Mouse (Mus musculus): ENCODE measurements around the gene Nup210l. TPM values are rescaled to one million over a fixed set of nuclear protein-coding genes. Genes with fewer than 3 reads are reported as not detected.
"Not testable (repeated sequence)": the region's sequence is repeated elsewhere in the genome, so short reads cannot be mapped to it uniquely, and the experiment has no call there.

The Nup210l gene
- polyA plus RNA-seq, 1 experiment from 2014 or later, result 0.28 TPM

DNA sequence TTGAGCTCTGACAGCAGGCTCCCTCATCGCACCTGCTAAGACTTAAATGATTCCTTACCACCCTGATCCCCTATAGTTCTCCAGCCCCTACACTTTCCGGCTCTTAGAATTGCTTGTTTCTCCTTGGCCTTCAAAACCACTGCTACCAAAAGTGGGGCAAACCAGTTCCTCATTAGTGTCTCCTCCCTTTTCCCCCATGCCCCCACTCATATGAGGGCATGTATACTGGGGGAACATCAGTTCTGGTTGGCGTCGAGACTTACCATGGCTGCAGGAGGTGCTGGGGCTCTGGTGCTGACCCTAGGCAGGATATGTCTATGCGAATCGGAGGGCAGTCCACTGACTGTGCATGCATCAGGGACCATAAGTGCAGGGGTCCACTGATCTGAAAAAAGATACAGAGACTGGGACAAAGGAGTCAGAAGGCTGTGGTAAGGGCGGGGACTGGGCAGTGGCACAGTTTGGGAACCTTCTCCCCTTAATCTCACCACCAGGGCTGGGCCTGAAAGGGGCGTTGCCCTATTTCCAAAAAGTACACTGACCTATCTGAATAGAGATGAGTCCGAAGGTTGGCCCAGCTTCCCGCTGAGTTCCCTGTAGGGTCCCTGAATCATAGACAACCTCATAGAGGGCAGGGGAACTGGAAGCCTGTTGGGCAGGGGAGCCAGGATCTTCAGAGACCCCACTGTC is 137.9 kb downstream of the Nup210l start:
- Histone ChIP-seq H3K9ac (no peak overlapping the region), H3K36me3 (peaks cover 2% of the 10 kb centered on the region), H3K4me1 (replicated peaks) (peaks cover 14% of the 10 kb centered on the region), H3K4me2 (no peak overlapping the region), H3K27me3 (no peaks in the 10 kb centered on the region), H3K27ac (replicated peaks) (no peak overlapping the region), H3K9me3 (no peaks in the 10 kb centered on the region), H3K4me3 (no peak overlapping the region)
- ATAC-seq (ENCODE audit: low read depth), result no peak
- 87% methylated on average over 10 of the region's 10 CpGs for WGBS

DNA sequence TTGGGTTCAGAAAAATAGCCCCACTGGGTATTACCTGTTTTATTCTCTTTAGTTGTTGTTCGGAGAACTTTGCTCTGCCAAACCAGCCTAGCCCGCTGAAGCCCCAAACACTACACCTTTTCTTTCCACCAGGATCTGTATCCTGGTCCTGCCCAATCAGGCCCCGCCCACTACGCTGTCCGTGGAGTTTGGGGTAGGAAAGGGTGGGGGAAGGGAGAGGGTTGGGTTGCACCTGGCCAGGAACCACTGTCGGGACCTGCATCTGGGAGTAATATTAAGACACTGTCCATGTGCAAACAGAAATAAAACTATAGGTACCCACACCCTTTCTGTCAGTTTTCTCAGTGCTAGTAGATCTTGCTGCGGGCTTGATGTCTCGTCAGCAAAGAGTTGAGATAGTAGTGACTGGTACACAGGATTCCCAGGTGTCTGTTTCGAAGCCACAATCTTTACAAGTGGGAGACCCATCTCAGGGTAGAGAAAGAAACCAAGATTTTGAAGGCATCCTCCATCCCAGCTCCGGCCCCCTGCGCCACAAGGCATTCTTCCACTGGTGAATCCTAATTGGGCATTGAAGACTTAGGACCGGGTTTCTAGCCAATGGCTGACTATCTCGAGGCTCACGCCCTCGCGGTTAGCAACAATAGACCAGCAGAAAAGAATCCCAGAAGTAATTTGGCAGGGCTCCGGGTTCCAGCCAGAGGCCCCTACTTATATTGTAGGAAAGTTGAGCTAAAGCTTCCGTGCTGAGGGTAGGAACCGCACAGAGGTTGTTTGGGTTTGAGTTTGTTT is 139.2 kb downstream of the Nup210l start, which contains the start of gene Creb3l4:
Gene Creb3l4 (minus strand): TSS at position 529 of the 792 bp plus-strand sequence.
- H3K27ac ChIP-seq (replicated peaks), result 0 out of 2 replicates have a peak within 1 kb of the TSS, but pooled peaks have one; percentile 24
- 2% methylated on average over 19 of the region's 19 CpGs for WGBS

DNA sequence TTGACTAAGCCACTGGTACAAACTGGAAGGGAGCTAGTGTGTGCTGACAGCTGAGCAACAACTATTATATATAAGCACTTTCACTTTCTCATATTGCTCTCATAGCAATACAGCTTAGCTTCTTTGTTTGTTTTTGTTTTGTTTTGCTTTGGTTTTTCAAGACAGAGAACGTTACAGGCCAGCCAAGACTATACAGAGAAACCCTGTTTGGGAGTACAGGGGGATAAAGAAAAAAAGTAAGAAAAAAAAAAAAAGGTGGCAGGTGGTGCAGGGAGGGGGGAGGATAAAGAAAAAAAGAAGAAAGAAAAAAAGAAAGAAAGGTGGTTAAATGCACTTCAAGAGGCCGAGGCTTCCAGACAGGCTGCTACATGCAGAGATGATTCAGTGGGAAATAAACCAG is 141.5 kb downstream of the Nup210l start:
- 71% methylated on average over 2 of the region's 2 CpGs for WGBS
- Histone ChIP-seq H3K4me1 (replicated peaks) (peaks cover 31% of the 10 kb centered on the region), H3K4me2 (no peak overlapping the region), H3K9ac (no peak overlapping the region), H3K27me3 (no peaks in the 10 kb centered on the region), H3K9me3 (no peaks in the 10 kb centered on the region), H3K27ac (replicated peaks) (no peak overlapping the region), H3K4me3 (no peak overlapping the region), H3K36me3 (no peaks in the 10 kb centered on the region)
- no peak for ATAC-seq (ENCODE audit: low read depth)

More for the DNA sequence above, 139.2 kb downstream of the Nup210l start, which contains the start of gene Creb3l4:
- Histone ChIP-seq H3K27me3 (no peaks in the 10 kb centered on the region), H3K9ac (peak within 1 kb of the TSS; percentile 58), H3K4me2 (peak within 1 kb of the TSS; percentile 70), H3K4me3 (peak within 1 kb of the TSS; percentile 37), H3K36me3 (no peaks in the 10 kb centered on the region), H3K9me3 (no peaks in the 10 kb centered on the region), H3K4me1 (replicated peaks) (peaks cover 18% of the 10 kb centered on the region)
- peak; percentile 54 for ATAC-seq (ENCODE audit: low read depth)

DNA sequence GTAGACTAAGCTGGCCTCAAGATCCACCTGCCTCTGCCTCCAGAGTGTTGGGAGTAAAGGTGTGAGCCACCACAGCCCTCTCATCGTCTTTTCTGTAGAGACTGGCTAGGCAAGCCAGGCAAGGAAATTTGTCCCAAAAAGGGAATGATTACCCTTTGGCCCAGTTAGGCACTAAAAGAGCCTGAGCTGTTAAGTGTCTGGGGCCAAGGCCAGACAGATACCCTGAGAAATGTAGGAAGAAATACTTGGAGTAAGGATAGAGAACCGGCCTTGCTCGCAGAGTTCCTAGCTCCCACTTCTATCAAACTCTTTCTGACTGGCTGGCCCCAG is 143.7 kb downstream of the Nup210l start:
- H3K9me3 ChIP-seq, result no peaks in the 10 kb centered on the region
- peak; percentile 34 for ATAC-seq (ENCODE audit: low read depth)
- H3K36me3 ChIP-seq, result peaks cover 13% of the 10 kb centered on the region
- H3K27ac ChIP-seq (replicated peaks), result peak overlapping the region; percentile 91
- H3K4me3 ChIP-seq, result peak overlapping the region; percentile 67
- H3K4me2 ChIP-seq, result peak overlapping the region; percentile 74
- H3K4me1 ChIP-seq (replicated peaks), result peaks cover 30% of the 10 kb centered on the region
- H3K27me3 ChIP-seq, result no peaks in the 10 kb centered on the region
- H3K9ac ChIP-seq, result peak overlapping the region; percentile 77
- WGBS, result 2% methylated on average over 3 of the region's 3 CpGs

GRCm38 (mm10) chr3:90247960-90248745 is 144.2 kb downstream of the Nup210l start, which contains the start of gene Slc39a1:
TSS of gene Slc39a1 (plus strand) at chr3:90248172.
- Histone ChIP-seq H3K4me2 (peak within 1 kb of the TSS; percentile 74), H3K27ac (replicated peaks) (peak within 1 kb of the TSS; percentile 91), H3K27me3 (no peaks in the 10 kb centered on the region), H3K4me3 (peak within 1 kb of the TSS; percentile 67), H3K36me3 (peaks cover 13% of the 10 kb centered on the region), H3K4me1 (replicated peaks) (peaks cover 25% of the 10 kb centered on the region), H3K9me3 (no peaks in the 10 kb centered on the region), H3K9ac (peak within 1 kb of the TSS; percentile 77)
- WGBS, result under 1% methylated on average over 44 of the region's 44 CpGs
- ATAC-seq (ENCODE audit: low read depth), result peak; percentile 95

DNA sequence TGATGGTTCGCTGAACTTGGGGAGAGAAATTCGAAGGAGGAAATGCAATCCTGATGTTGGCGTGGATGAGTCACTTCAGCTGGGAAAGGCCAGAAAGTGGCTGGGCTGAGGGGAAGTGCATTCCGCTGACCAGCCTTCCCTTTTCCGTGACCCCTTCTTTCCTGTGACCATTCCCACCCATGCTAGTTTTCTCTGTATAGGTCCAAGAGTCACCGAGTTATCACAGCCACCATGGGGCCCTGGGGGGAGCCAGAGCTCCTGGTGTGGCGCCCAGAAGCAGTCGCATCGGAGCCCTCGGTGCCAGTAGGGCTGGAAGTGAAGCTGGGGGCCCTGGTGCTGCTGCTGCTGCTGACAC is 144.8 kb downstream of the Nup210l start:
- 10% methylated on average over 10 of the region's 10 CpGs for WGBS
- no peaks in the 10 kb centered on the region for H3K9me3 ChIP-seq
- H3K4me2 ChIP-seq, result peak overlapping the region; percentile 74
- H3K27me3 ChIP-seq, result no peaks in the 10 kb centered on the region
- H3K9ac ChIP-seq, result peak overlapping the region; percentile 77
- no peak for ATAC-seq (ENCODE audit: low read depth)
- H3K4me1 ChIP-seq (replicated peaks), result peaks cover 25% of the 10 kb centered on the region
- peak overlapping the region; percentile 86 for H3K27ac ChIP-seq (replicated peaks)
- H3K4me3 ChIP-seq, result peak overlapping the region; percentile 67
- H3K36me3 ChIP-seq, result peaks cover 13% of the 10 kb centered on the region

- Histone ChIP-seq H3K27ac (replicated peaks) (no peak overlapping the region), H3K9me3 (no peaks in the 10 kb centered on the region), H3K36me3 (peaks cover 13% of the 10 kb centered on the region), H3K4me1 (replicated peaks) (peaks cover 35% of the 10 kb centered on the region), H3K27me3 (no peaks in the 10 kb centered on the region), H3K4me3 (no peak overlapping the region), H3K9ac (no peak overlapping the region), H3K4me2 (no peak overlapping the region)
- WGBS, result 78% methylated on average over 6 of the region's 6 CpGs
- no peak for ATAC-seq (ENCODE audit: low read depth)
Measured at GRCm38 (mm10) chr3:90250791-90251190, 146.9 kb downstream of the Nup210l start.

DNA sequence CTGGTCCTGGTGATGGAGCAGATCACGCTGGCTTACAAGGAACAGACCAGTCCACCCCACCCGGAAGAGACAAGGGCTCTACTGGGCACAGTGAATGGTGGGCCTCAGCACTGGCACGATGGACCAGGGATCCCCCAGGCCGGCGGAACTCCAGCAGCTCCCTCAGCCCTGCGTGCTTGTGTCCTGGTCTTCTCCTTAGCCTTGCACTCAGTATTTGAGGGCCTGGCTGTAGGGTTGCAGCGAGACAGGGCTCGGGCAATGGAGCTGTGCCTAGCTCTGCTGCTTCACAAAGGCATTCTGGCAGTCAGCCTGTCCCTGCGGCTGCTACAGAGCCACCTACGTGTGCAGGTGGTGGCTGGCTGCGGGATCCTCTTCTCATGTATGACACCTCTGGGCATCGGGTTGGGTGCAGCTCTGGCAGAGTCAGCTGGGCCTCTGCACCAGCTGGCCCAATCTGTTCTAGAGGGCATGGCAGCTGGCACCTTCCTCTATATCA is 147.8 kb downstream of the Nup210l start:
- not testable (repeated sequence) for ATAC-seq (ENCODE audit: low read depth)

DNA sequence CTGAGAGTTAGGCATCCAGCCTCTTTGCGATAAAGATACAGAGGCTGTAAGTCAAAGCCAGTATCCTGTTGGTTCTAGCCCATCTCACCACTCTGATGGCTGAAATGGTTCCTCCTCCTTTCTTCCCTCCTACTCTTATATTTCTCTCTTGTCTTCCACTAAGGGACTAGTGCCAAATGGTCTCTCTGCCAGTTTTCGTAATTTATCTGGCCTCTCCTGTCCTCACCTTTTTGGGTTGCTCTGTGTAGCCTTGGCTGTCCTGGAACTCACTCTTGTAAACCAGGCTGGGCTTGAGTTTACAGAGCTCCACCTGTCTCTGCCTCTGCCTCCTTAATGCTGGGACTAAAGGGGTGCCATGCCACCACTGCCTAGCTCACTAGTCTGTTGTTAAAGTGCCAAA is 148.7 kb downstream of the Nup210l start:
- H3K9me3 ChIP-seq; H3K4me2 ChIP-seq; ATAC-seq (ENCODE audit: low read depth); H3K27ac ChIP-seq (replicated peaks); H3K27me3 ChIP-seq; H3K4me3 ChIP-seq; H3K9ac ChIP-seq: not testable (repeated sequence)
- Histone ChIP-seq H3K4me1 (replicated peaks) (peaks cover 42% of the 10 kb centered on the region), H3K36me3 (peaks cover 20% of the 10 kb centered on the region)
- WGBS, result 91% methylated on average over 2 of the region's 2 CpGs

More for the DNA sequence above, 147.8 kb downstream of the Nup210l start:
- Histone ChIP-seq H3K4me1 (replicated peaks) (peaks cover 45% of the 10 kb centered on the region), H3K36me3 (peaks cover 13% of the 10 kb centered on the region)
- 91% methylated on average over 11 of the region's 12 CpGs for WGBS
- not testable (repeated sequence) for H3K4me3 ChIP-seq; H3K9ac ChIP-seq; H3K27me3 ChIP-seq; H3K9me3 ChIP-seq; H3K4me2 ChIP-seq; H3K27ac ChIP-seq (replicated peaks)

GRCm38 (mm10) chr3:90253174-90253573 is 149.2 kb downstream of the Nup210l start:
- H3K9ac ChIP-seq, result peak overlapping the region; percentile 94
- WGBS, result 72% methylated on average over 1 of the region's 1 CpGs
- H3K27ac ChIP-seq (replicated peaks), result not testable (repeated sequence)

DNA sequence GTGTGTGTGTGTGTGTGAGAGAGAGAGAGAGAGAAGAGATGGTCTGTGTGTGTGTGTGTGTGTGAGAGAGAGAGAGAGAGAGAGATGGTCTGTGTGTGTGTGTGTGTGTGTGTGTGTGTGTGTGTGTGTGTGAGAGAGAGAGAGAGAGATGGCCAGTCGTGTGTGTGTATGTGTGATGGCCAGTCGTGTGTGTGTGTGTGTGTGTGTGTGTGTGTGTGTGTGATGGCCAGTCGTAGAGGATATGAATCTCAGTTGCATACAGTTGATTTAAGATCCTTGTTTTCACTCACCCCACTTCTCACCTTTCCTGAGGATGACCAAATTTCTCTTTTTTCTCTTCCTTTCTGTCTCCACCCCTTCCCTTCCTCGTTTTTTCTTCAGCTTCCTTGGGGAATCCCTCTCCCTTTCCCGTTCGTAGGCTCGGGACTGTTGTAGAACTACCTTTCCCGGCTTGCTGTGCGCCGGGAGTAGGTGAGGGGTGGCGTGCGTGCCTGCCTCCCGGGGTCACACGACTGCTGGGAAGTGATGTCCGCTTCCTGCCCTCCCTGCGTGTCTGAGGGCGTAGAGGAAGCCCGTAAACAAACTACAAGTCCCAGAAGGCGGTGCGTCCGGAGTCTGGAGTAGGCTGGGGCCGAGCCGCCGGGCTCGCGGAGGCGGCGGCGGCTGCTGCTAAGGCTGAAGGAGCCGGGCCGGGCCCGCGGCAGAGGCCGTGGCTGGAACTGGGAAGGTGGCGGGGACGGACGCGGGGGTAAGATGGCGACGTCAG is 149.9 kb downstream of the Nup210l start, which contains the start of gene Crtc2:
Gene Crtc2 (plus strand): TSS at position 511 of the 766 bp plus-strand sequence.
- Histone ChIP-seq H3K9me3 (no peaks in the 10 kb centered on the region), H3K4me2 (peak within 1 kb of the TSS; percentile 91), H3K27ac (replicated peaks) (peak within 1 kb of the TSS; percentile 88), H3K4me1 (replicated peaks) (peaks cover 36% of the 10 kb centered on the region), H3K4me3 (peak within 1 kb of the TSS; percentile 91), H3K36me3 (peaks cover 32% of the 10 kb centered on the region), H3K9ac (peak within 1 kb of the TSS; percentile 94), H3K27me3 (no peaks in the 10 kb centered on the region)
- ATAC-seq (ENCODE audit: low read depth), result peak; percentile 97
- 1% methylated on average over 40 of the region's 40 CpGs for WGBS

More at GRCm38 (mm10) chr3:90253174-90253573, 149.2 kb downstream of the Nup210l start:
- peaks cover 41% of the 10 kb centered on the region for H3K4me1 ChIP-seq (replicated peaks)
- not testable (repeated sequence) for H3K27me3 ChIP-seq, H3K9me3 ChIP-seq
- peak overlapping the region; percentile 91; the same call in 1 of the 2 replicates for H3K4me3 ChIP-seq
- ATAC-seq (ENCODE audit: low read depth), result peak; percentile 1
- H3K36me3 ChIP-seq, result peaks cover 25% of the 10 kb centered on the region
- H3K4me2 ChIP-seq, result peak overlapping the region; percentile 53
